Mouse (Mus musculus) neural tube, embryonic 11.5 days (tissue): ENCODE data around the gene Smim6. TPM values are rescaled to one million over a fixed set of nuclear protein-coding genes. Genes with fewer than 3 reads are reported as not detected.

Source experiments
- ATAC-seq: fragments of 200-750 bp; cut with Nextera tagmentation; 2 replicates; pipeline ENCODE4 v1.8.0; 2017; ENCODE audit warnings: moderate number of reproducible peaks, mild to moderate bottlenecking, moderate TSS enrichment, moderate library complexity; ENCODE audit not compliant: insufficient read depth, low FRiP score, low TSS enrichment
- DNase-seq: peaks from one replicate; pipeline ENCODE4 v3.0.0-alpha.2; 2015; ENCODE audit warnings: low spot score
- H3K27ac ChIP-seq: fragments of 300-500 bp; sonication (generic); 2 replicates; pipeline ENCODE4 v1.5.1; 2014; ENCODE audit warnings: low read depth, mild to moderate bottlenecking, low read length
- H3K27me3 ChIP-seq: fragments of 300-500 bp; sonication (generic); 2 replicates; pipeline ENCODE4 v1.6.1; 2014; ENCODE audit warnings: mild to moderate bottlenecking, low read length, mixed read lengths; ENCODE audit not compliant: control insufficient read depth, insufficient read depth
- H3K36me3 ChIP-seq: fragments of 300-500 bp; sonication (generic); 2 replicates; pipeline ENCODE4 v1.6.1; 2014; ENCODE audit warnings: mild to moderate bottlenecking, low read length, moderate library complexity, mixed read lengths; ENCODE audit not compliant: control insufficient read depth, insufficient read depth
- H3K4me1 ChIP-seq: fragments of 300-500 bp; sonication (generic); 2 replicates; pipeline ENCODE4 v1.6.1; 2014; ENCODE audit warnings: low read length, mixed read lengths; ENCODE audit not compliant: control insufficient read depth, insufficient read depth
- H3K4me2 ChIP-seq: fragments of 300-500 bp; sonication (generic); 2 replicates; pipeline ENCODE4 v1.6.1; 2014; ENCODE audit warnings: low read depth, mild to moderate bottlenecking, moderate library complexity
- H3K4me3 ChIP-seq: fragments of 300-500 bp; sonication (generic); 2 replicates; pipeline ENCODE4 v1.5.1; 2014; ENCODE audit warnings: low read depth, low read length
- H3K9ac ChIP-seq: fragments of 300-500 bp; sonication (generic); 2 replicates; pipeline ENCODE4 v1.6.1; 2014; ENCODE audit warnings: mild to moderate bottlenecking, low read length
- H3K9me3 ChIP-seq: fragments of 300-500 bp; sonication (generic); 2 replicates; pipeline ENCODE4 v1.6.1; 2016; ENCODE audit warnings: low read length; ENCODE audit not compliant: control insufficient read depth
- WGBS: fragments of 180-500 bp; shearing (Covaris S2); extraction: QIAGEN DNeasy Blood & Tissue Kit; methylation state at CpG from one replicate; pipeline ENCODE4 v1.1.7; 2014; 5-methylcytosine and 5-hydroxymethylcytosine counted together
- polyA plus RNA-seq: library from polyadenylated mRNA; unstranded; fragments of >200 nt; fragmentation: Nextera tagmentation; extraction: Ambion mirVana; gene quantifications from 2 replicates; pipeline ENCODE4 v1.2.1, GENCODE M21; 2014

Smim6 gene
- polyA plus RNA-seq, 1 experiment from 2014 or later: not detected

DNA sequence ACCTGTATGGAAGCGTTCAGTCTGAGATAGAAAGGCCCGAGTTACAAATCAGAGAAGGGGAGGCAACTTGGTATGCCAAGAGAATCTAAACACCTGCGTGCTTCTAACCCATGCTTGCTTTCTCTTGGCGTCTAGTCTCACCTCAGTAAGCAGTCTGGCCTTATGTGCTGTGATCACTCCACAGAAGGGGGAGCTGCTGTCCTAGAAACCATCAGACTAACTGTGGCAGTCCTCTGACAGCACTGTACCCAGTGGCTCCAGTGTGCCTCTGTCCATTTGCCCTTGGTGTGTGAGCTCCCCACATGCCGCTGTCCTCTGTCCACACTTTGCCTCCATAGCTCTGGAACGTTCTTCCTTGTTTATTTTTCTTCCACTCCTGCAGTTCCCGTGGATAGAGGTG is 30.2 kb downstream of the Smim6 start:
- Histone ChIP-seq H3K27me3 (no peaks in the 10 kb centered on the region), H3K4me1 (no peaks in the 10 kb centered on the region), H3K4me3 (no peak overlapping the region), H3K9me3 (no peaks in the 10 kb centered on the region), H3K4me2 (no peak overlapping the region), H3K27ac (no peak overlapping the region), H3K36me3 (peaks cover 16% of the 10 kb centered on the region), H3K9ac (no peak overlapping the region)
- DNase-seq (no peak), ATAC-seq (no peak)
- WGBS: 86% methylated on average over 7 of the region's 7 CpGs

DNA sequence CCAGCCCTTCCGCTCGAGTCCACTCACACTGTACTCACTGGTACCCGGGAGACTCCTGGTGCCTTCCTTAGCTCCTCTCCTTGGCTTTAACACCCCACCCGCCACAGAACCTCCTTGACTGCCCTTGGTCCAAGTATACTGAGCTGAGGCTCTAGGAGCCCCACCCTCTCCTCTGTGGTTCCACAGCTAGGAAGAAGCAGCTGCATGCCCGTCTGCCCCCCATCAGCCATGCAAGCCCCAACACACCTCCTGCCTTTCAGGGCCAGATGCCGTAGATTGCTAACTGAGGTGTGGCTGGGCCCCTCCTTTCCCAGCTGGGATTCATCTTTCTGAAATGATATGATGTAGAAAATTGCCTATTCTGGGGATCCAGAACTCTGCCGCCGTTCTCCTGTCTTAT is 33.4 kb downstream of the Smim6 start:
- DNase-seq (no peak), ATAC-seq (no peak)
- no peaks in the 10 kb centered on the region for H3K9me3 ChIP-seq
- no peak overlapping the region for H3K27ac ChIP-seq
- H3K4me1 ChIP-seq: no peaks in the 10 kb centered on the region
- no peaks in the 10 kb centered on the region for H3K27me3 ChIP-seq
- H3K4me2 ChIP-seq: no peak overlapping the region
- H3K9ac ChIP-seq: no peak overlapping the region
- 89% methylated on average over 8 of the region's 8 CpGs for WGBS
- peaks cover 12% of the 10 kb centered on the region for H3K36me3 ChIP-seq
- H3K4me3 ChIP-seq: no peak overlapping the region

DNA sequence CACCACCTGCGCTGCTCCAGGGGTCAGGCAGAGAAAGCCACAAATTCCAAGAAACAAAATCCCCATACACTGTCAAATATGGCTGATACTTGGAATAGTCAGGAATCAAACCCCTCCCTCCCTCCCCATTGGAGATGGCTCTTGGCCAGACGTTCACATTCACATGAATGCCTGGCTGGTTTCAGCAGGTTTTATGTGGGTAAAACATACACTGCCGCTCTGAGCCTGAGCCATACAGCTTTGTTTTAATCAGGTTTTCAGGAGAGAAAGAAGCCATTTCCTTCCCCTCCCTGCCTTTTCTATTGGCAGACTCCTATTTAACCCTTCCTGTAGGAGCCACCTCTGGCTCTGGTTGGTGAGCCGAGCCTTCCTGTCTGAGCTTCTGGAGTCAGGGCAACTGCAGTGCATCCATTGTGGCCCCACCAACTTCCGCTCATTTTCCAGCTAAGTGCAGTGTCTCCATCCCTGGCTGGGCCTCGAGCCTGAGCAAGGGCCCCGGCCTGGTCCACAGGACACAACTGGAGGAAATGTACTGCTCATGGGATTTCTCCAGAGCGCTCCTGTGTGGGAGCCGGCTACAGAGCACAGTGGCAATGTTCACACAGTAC is 34.5 kb downstream of the Smim6 start:
- Histone ChIP-seq H3K4me2 (no peak overlapping the region), H3K27me3 (no peaks in the 10 kb centered on the region), H3K4me1 (no peaks in the 10 kb centered on the region), H3K27ac (no peak overlapping the region), H3K36me3 (peaks cover 13% of the 10 kb centered on the region), H3K9ac (no peak overlapping the region), H3K4me3 (no peak overlapping the region), H3K9me3 (no peaks in the 10 kb centered on the region)
- DNase-seq (no peak), ATAC-seq (no peak)
- 88% methylated on average over 9 of the region's 9 CpGs for WGBS

DNA sequence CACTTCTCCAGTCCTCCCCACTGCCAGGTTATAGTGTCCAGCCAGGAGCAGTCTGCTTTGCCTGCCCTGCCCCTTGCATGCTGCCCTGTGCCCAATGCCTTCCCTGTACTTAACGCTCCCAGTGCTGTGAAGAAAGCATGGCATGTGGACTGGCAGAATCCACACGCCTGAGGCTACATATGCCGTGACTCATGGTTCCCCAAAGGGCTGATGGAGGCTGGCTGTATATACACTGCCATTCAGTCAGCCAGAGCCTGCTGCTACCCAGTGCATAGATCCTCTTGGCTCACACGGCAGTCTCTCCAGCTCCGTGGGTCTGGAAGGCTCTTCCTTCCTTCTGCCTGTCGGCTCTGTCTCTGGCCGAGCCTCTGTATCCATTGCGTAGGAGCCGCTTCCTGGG is 36.5 kb downstream of the Smim6 start:
- no peaks in the 10 kb centered on the region for H3K27me3 ChIP-seq
- no peaks in the 10 kb centered on the region for H3K4me1 ChIP-seq
- peaks cover 12% of the 10 kb centered on the region for H3K36me3 ChIP-seq
- DNase-seq (no peak), ATAC-seq (no peak)
- H3K27ac ChIP-seq: no peak overlapping the region
- no peaks in the 10 kb centered on the region for H3K9me3 ChIP-seq
- no peak overlapping the region for H3K4me2 ChIP-seq
- no peak overlapping the region for H3K9ac ChIP-seq
- 95% methylated on average over 9 of the region's 9 CpGs for WGBS
- H3K4me3 ChIP-seq: no peak overlapping the region

DNA sequence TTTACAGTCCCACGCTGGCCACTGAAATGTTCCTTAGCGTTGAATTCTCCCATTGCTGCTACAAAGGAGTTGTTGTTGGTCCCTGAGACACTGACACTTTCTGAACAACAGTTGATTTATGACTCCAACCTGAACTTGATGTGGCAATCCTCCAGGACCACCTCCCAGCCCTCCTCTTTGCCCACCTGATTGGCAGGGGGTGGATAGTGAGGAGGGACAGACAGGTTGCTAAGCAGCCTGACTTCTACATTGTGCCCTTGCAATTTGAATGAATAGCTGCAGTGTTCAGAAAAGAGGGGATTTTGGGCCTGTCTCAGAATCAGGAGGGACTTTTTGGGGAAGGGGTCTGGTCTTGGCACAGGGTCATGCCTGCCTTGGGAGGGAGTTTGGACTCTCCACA is 38.9 kb downstream of the Smim6 start:
- 89% methylated on average over 2 of the region's 2 CpGs for WGBS
- Histone ChIP-seq H3K9me3 (no peaks in the 10 kb centered on the region), H3K9ac (no peak overlapping the region), H3K4me1 (0 out of 2 replicates have a peak, but pooled peaks cover 3% of the 10 kb centered on the region), H3K4me3 (no peak overlapping the region), H3K27me3 (no peaks in the 10 kb centered on the region), H3K36me3 (peaks cover 9% of the 10 kb centered on the region), H3K4me2 (no peak overlapping the region), H3K27ac (no peak overlapping the region)
- DNase-seq: no peak
- no peak for ATAC-seq

DNA sequence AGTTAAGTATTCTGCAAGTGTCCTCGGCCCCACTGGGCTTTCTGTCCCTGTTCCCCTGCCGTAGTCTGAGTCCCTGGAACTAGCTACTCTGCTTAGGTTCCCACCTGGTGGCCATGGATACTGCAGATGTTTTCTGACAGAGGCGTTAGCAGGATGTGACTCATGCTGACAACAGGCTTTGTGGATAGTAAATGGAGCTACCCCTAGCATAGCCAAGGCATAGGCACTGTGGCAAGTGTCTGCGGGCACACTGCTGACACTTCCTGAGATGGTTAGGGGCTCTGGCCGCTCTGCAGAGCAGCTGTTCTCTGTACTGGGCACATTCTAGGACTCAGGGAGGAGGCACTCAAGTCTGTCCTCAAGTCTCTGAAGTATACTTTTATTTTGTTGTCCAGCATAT is 42.9 kb downstream of the Smim6 start:
- H3K36me3 ChIP-seq: peaks cover 12% of the 10 kb centered on the region
- 90% methylated on average over 5 of the region's 5 CpGs for WGBS

DNA sequence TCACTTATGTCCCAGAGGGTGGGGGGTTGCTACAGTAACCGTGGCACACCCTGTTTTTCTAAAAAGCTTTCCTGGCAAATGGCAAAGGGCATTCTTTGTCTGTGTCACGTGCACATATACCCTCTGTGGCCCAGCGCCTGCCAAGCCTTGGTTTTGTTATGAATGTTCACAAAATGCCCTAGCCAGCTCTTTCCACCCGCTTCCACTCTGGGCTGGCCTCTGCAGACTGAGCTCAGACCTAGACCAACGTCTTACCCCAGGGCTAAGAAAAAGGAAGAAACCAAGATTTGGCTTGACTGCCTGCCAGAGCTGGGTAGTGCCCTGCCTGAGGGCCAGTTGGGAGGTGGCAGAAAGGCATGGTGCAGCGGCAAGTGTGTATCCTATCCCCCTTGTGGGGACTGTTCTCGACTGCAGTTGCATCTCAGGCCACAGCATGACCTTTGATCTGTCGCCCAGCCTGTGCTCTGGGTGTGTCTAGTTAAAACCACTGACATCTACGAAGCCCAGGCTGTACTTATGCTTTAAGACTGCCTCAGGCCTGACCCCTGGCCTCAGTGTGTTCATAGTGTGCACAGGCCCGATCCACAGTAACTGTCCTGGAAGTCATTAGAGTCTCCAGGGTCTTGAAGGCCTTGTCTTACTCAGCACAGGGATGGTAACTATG is 43.5 kb downstream of the Smim6 start:
- Histone ChIP-seq H3K27ac (no peak overlapping the region), H3K4me3 (no peak overlapping the region), H3K36me3 (peaks cover 12% of the 10 kb centered on the region), H3K27me3 (no peaks in the 10 kb centered on the region), H3K9me3 (no peaks in the 10 kb centered on the region), H3K4me1 (peaks cover 17% of the 10 kb centered on the region; the same call in 1 of the 2 replicates), H3K9ac (no peak overlapping the region), H3K4me2 (no peak overlapping the region)
- WGBS: 68% methylated on average over 10 of the region's 10 CpGs
- no peak for DNase-seq
- no peak for ATAC-seq

More for the DNA sequence above, 42.9 kb downstream of the Smim6 start:
- no peak overlapping the region for H3K9ac ChIP-seq
- no peaks in the 10 kb centered on the region for H3K9me3 ChIP-seq
- no peak overlapping the region for H3K4me3 ChIP-seq
- H3K4me2 ChIP-seq: no peak overlapping the region
- peaks cover 17% of the 10 kb centered on the region; the same call in 1 of the 2 replicates for H3K4me1 ChIP-seq
- no peaks in the 10 kb centered on the region for H3K27me3 ChIP-seq
- no peak overlapping the region for H3K27ac ChIP-seq
- ATAC-seq: no peak
- DNase-seq: no peak

DNA sequence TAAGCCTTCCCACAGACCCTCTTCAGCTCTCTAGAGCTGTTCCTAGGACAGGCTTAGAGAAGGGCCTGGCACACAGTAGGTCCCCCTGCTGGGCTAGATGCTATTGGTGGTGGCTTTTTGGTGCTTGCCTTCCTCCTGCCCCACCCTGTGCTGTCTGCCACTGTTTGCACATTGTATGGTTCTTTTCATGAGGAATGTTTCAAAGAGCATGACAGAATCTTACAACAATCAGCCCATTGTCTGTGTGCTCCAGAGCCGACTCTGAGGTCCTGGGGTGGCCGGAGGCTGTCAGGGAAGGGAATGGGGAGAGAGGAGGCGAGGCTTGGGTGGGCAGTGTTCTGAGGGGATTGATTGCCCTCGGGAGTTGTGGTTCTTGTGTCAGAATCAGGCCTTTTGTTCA is 44.6 kb downstream of the Smim6 start:
- H3K4me2 ChIP-seq: no peak overlapping the region
- peak overlapping the region; percentile 54; the same call in 1 of the 2 replicates for H3K27ac ChIP-seq

DNA sequence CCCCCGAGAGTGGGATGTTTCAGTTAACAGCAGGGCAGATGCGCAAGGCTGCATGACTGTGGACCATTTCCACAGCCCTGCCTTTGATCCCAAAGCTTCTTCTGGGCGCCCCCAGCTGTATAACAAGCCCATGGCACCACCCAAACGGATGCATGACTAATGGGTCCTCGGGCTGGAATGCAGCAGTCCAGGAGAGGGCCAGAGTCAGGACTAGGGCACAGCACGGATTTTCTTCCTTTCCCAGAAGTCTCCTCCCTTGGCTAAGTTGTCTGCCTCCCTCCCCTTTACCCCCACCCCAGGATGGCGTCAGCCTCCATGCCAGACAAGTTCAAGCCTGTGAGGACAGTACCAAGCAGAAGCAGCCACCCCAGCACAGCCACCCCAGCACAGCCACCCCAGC is 46.2 kb downstream of the Smim6 start:
- H3K4me1 ChIP-seq: peaks cover 17% of the 10 kb centered on the region; the same call in 1 of the 2 replicates

More for the DNA sequence above, 44.6 kb downstream of the Smim6 start:
- peaks cover 17% of the 10 kb centered on the region; the same call in 1 of the 2 replicates for H3K4me1 ChIP-seq
- no peak overlapping the region for H3K9ac ChIP-seq
- H3K4me3 ChIP-seq: no peak overlapping the region
- peak; percentile 76 for DNase-seq
- no peaks in the 10 kb centered on the region for H3K9me3 ChIP-seq
- no peaks in the 10 kb centered on the region for H3K27me3 ChIP-seq
- ATAC-seq: peak; percentile 78
- H3K36me3 ChIP-seq: peaks cover 14% of the 10 kb centered on the region
- WGBS: 27% methylated on average over 4 of the region's 4 CpGs

More for the DNA sequence above, 46.2 kb downstream of the Smim6 start:
- H3K36me3 ChIP-seq: peaks cover 15% of the 10 kb centered on the region
- no peak overlapping the region; the same call in 1 of the 2 replicates for H3K9ac ChIP-seq
- no peaks in the 10 kb centered on the region for H3K9me3 ChIP-seq
- 68% methylated on average over 7 of the region's 7 CpGs for WGBS
- H3K27me3 ChIP-seq: no peaks in the 10 kb centered on the region
- 0 out of 2 replicates have a peak overlapping the region, but pooled peaks have one; percentile 3 for H3K27ac ChIP-seq
- no peak overlapping the region for H3K4me3 ChIP-seq
- ATAC-seq: no peak
- DNase-seq: no peak
- H3K4me2 ChIP-seq: no peak overlapping the region
